Mouse (Mus musculus) thymus, adult 2 months (tissue): ENCODE measurements around the gene Olfr44. TPM values are rescaled to one million over a fixed set of nuclear protein-coding genes. Genes with fewer than 3 reads are reported as not detected.

ENCODE experiments used
- DNase-seq: peaks from one replicate; pipeline ENCODE4 v3.0.0; 2021
- H3K27ac ChIP-seq: fragments of 200-500 bp; 2 replicates; pipeline ENCODE4 v1.5.1; 2012; ENCODE audit warnings: low read length, control low read depth; ENCODE audit not compliant: control insufficient read depth, insufficient read depth
- H3K27me3 ChIP-seq: fragments of 200-500 bp; 2 replicates; pipeline ENCODE4 v1.6.1; 2012; ENCODE audit warnings: mild to moderate bottlenecking, low read length, moderate library complexity, mixed read lengths; ENCODE audit not compliant: control insufficient read depth, insufficient read depth
- H3K36me3 ChIP-seq: fragments of 200-500 bp; 2 replicates; pipeline ENCODE4 v1.6.1; 2012; ENCODE audit warnings: mild to moderate bottlenecking, low read length, moderate library complexity; ENCODE audit not compliant: control insufficient read depth, insufficient read depth
- H3K4me1 ChIP-seq: fragments of 200-500 bp; replicated peaks from 2 replicates; pipeline ENCODE4 v1.6.1; 2012; ENCODE audit warnings: low read length; ENCODE audit not compliant: control insufficient read depth, insufficient read depth
- H3K4me3 ChIP-seq: fragments of 200-500 bp; 2 replicates; pipeline ENCODE4 v1.5.1; 2012; ENCODE audit warnings: mild to moderate bottlenecking, low read length, control low read depth, moderate library complexity; ENCODE audit not compliant: control insufficient read depth, insufficient read depth
- CTCF ChIP-seq: fragments of 200-500 bp; IDR thresholded peaks from 2 replicates; pipeline ENCODE4 v1.5.1; 2012; ENCODE audit warnings: mild to moderate bottlenecking, control low read depth, low read length, moderate library complexity, borderline replicate concordance; ENCODE audit not compliant: control insufficient read depth, poor library complexity, insufficient read depth; ENCODE audit errors: extremely low read depth
- POLR2A ChIP-seq: fragments of 200-500 bp; IDR thresholded peaks from 2 replicates; pipeline ENCODE4 v1.6.1; 2012; ENCODE audit warnings: mild to moderate bottlenecking, low read length, control low read depth, moderate library complexity; ENCODE audit not compliant: control insufficient read depth, poor library complexity, insufficient read depth; ENCODE audit errors: extremely low read depth
- WGBS: fragments of 180-500 bp; shearing (Covaris S2); methylation state at CpG from one replicate; pipeline ENCODE4 v1.1.7; 2018; 5-methylcytosine and 5-hydroxymethylcytosine counted together
- polyA plus RNA-seq: library from polyadenylated mRNA; depleted of rRNA; stranded (reverse); fragments of >200 nt; gene quantifications from 2 replicates; pipeline ENCODE4 v1.2.3, GENCODE M21; 2012; rRNA removed

Gene Olfr44
- not detected in 2 replicates for polyA plus RNA-seq

GRCm38 (mm10) chr9:39493895-39494294 is at the start of gene Olfr44:
Gene Olfr44 (minus strand): TSS chr9:39493995.
- TF ChIP-seq CTCF, result no peak
- TF ChIP-seq POLR2A, result no peak
- no peaks in the 10 kb centered on the region for H3K36me3 ChIP-seq
- no peaks in the 10 kb centered on the region for H3K4me1 ChIP-seq
- DNase-seq, result no peak
- H3K27ac ChIP-seq, result no peak within 1 kb of the TSS
- 98% methylated on average over 2 of the region's 2 CpGs for WGBS
- no peak within 1 kb of the TSS for H3K4me3 ChIP-seq
- no peaks in the 10 kb centered on the region for H3K27me3 ChIP-seq

DNA sequence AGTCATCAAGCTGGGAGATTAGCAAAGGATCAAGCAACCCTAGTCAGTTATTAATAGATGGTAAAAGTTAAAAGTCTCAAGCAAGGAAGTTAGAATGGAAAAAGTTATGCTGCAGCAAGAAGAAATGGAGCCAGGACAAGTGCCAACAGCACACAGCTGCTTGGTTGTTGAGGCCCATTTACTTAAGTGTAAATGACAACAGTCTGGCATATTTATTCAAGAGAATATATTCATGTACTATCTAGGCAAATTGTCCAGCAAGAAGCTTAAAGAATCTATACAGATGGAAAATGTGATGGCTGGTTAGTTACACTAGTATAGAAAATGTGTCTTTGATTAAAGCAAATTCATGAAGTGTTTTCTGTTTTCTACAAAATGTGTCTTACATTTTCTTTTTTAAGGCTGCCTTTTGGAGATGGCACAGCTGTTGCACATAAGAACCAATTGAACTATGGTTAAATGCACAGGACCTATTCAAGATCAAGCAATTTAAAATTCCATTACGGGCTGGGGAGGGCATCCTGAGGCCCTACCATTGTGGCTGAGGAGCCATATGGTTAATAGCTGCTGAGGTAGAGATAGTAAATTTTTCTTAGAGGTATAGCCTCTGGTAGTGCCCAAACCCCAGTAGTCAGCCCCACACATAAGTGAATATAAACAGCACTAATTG is 30.0 kb upstream of the Olfr44 start:
- Histone ChIP-seq H3K27ac (no peak overlapping the region), H3K36me3 (no peaks in the 10 kb centered on the region), H3K4me1 (no peaks in the 10 kb centered on the region), H3K27me3 (no peaks in the 10 kb centered on the region), H3K4me3 (no peak overlapping the region)
- no peak for DNase-seq
- 91% methylated on average over 1 of the region's 1 CpGs for WGBS
- TF ChIP-seq CTCF (no peak), POLR2A (no peak)

DNA sequence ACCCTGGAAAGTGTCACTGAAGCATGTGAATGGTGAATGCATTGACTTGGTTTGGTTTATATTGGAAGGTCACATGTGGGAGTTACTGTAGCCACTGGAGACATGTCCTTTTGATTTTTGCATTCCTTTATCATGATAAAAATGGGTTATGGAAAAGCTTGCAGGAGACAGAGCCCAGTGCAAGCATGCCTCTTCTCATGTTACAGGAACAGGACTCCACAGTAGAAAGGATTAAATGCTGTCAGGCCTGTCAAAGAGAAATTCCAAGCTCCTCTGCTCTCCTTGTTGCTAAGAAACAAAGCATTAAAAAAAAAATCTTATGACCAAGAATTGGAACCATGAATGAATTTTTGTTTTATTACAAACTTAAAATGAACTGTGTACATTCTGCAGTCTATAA is 24.8 kb upstream of the Olfr44 start:
- TF ChIP-seq POLR2A, result no peak
- no peak for TF ChIP-seq CTCF
- H3K27ac ChIP-seq, result no peak overlapping the region
- DNase-seq, result no peak
- no peaks in the 10 kb centered on the region for H3K4me1 ChIP-seq
- no peaks in the 10 kb centered on the region for H3K27me3 ChIP-seq
- no peaks in the 10 kb centered on the region for H3K36me3 ChIP-seq
- no peak overlapping the region for H3K4me3 ChIP-seq

DNA sequence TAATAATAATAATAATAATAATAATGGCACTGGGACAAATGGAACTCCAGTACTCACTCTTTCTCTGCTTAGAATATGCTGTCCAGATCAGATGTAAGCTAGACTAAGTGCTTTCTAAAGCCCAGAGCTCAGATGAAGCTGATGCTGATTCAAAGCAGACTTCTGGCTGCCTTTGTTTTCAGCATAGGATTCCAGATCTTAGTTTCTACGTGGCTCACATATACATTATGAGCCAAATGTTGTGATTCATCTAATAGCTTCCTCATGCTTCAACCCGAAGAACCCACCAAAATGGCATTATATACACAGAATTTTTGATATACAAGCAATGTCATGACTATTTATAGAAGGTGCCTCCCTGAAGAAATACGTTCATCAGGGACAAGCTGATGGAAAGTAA is 21.7 kb upstream of the Olfr44 start, which contains the start of gene Olfr957:
Gene Olfr957, minus strand, starts transcription at position 279 of the 400 bp plus-strand sequence.
- no peak within 1 kb of the TSS for H3K27ac ChIP-seq
- no peaks in the 10 kb centered on the region for H3K36me3 ChIP-seq
- no peaks in the 10 kb centered on the region for H3K27me3 ChIP-seq
- no peak within 1 kb of the TSS for H3K4me3 ChIP-seq
- DNase-seq, result no peak
- no peaks in the 10 kb centered on the region for H3K4me1 ChIP-seq
- TF ChIP-seq POLR2A (no peak), CTCF (no peak)
- 76% methylated on average over 3 of the region's 3 CpGs for WGBS

DNA sequence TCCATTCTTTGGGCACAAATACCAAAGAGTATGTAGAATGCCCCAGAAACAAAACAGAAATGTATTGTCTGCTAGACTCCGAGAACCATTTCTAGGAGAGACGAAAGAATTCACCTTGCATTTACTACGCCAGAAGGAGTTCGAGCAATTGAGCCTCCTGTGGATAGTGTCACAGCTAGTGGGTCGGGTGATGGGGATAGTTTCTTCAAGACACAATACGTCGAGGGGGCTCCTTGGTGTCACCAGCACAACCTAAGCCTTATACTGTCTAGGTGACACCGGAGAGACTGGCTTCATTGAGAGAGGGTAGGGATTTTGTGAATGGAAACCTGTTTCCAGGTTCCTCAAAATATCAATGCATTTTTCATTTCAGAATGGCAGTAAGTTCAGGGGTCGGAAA is 15.6 kb upstream of the Olfr44 start:
- Histone ChIP-seq H3K4me3 (no peak overlapping the region), H3K36me3 (no peaks in the 10 kb centered on the region), H3K27ac (no peak overlapping the region), H3K27me3 (no peaks in the 10 kb centered on the region), H3K4me1 (no peaks in the 10 kb centered on the region)
- TF ChIP-seq POLR2A (no peak), CTCF (no peak)
- 89% methylated on average over 9 of the region's 9 CpGs for WGBS
- no peak for DNase-seq

GRCm38 (mm10) chr9:39508998-39509397 is 15.2 kb upstream of the Olfr44 start:
- Histone ChIP-seq H3K27ac (no peak overlapping the region), H3K4me1 (no peaks in the 10 kb centered on the region), H3K4me3 (no peak overlapping the region), H3K27me3 (no peaks in the 10 kb centered on the region), H3K36me3 (no peaks in the 10 kb centered on the region)
- whole genome bisulfite sequencing, result 14% methylated on average over 6 of the region's 6 CpGs
- DNase-seq, result peak; percentile 1
- TF ChIP-seq POLR2A, result no peak
- no peak for TF ChIP-seq CTCF

GRCm38 (mm10) chr9:39471844-39472243 is 22.0 kb downstream of the Olfr44 start, which contains the start of gene Olfr955:
Gene Olfr955 (minus strand): TSS chr9:39471944.
- 43% methylated on average over 1 of the region's 1 CpGs for WGBS
- Histone ChIP-seq H3K27me3 (no peaks in the 10 kb centered on the region), H3K4me3 (no peak within 1 kb of the TSS), H3K4me1 (no peaks in the 10 kb centered on the region), H3K27ac (no peak within 1 kb of the TSS), H3K36me3 (no peaks in the 10 kb centered on the region)
- no peak for TF ChIP-seq POLR2A
- TF ChIP-seq CTCF, result no peak
- no peak for DNase-seq
